Mouse (Mus musculus) embryonic facial prominence, embryonic 11.5 days (tissue): ENCODE measurements at regions not wholly inside any gene's neighbourhood (a gene's known extent, or its start where the extent isn't known, plus 50 kb on each side); places are given as distances from the start of the nearest gene placed in this dataset.
A peak's percentile ranks its signal among the peaks of the same experiment; 100 is the strongest.
"Not testable (repeated sequence)": the region's sequence is repeated elsewhere in the genome, so short reads cannot be mapped to it uniquely, and the experiment has no call there.

ENCODE experiments used
- ATAC-seq: fragments of 200-750 bp; cut with Nextera tagmentation; replicated peaks from 2 replicates; pipeline ENCODE4 v1.8.0; 2017; ENCODE audit warnings: low read depth; ENCODE audit not compliant: insufficient number of reproducible peaks, low FRiP score, low TSS enrichment
- DNase-seq: peaks from one replicate; pipeline ENCODE4 v3.0.0-alpha.2; 2015; ENCODE audit warnings: low spot score
- H3K27ac ChIP-seq: fragments of 300-500 bp; sonication (generic); replicated peaks from 2 replicates; pipeline ENCODE4 v1.5.1; 2014; ENCODE audit warnings: mild to moderate bottlenecking, low read depth, low read length, control low read depth
- H3K27me3 ChIP-seq: fragments of 300-500 bp; sonication (generic); 2 replicates; pipeline ENCODE4 v1.6.1; 2014; ENCODE audit warnings: mild to moderate bottlenecking, low read length, moderate library complexity, mixed read lengths; ENCODE audit not compliant: control insufficient read depth, insufficient read depth
- H3K36me3 ChIP-seq: fragments of 300-500 bp; sonication (generic); replicated peaks from 2 replicates; pipeline ENCODE4 v1.6.1; 2014; ENCODE audit warnings: low read depth, mild to moderate bottlenecking, low read length, moderate library complexity, mixed read lengths; ENCODE audit not compliant: control insufficient read depth, insufficient read depth
- H3K4me1 ChIP-seq: fragments of 300-500 bp; sonication (generic); 2 replicates; pipeline ENCODE4 v1.6.1; 2014; ENCODE audit warnings: low read length, mixed read lengths; ENCODE audit not compliant: control insufficient read depth, insufficient read depth
- H3K4me2 ChIP-seq: fragments of 300-500 bp; sonication (generic); 2 replicates; pipeline ENCODE4 v1.6.1; 2014; ENCODE audit warnings: low read depth, mild to moderate bottlenecking, control low read depth, low read length, moderate library complexity
- H3K4me3 ChIP-seq: fragments of 300-500 bp; sonication (generic); 2 replicates; pipeline ENCODE4 v1.5.1; 2014; ENCODE audit warnings: low read depth, low read length, control low read depth
- H3K9ac ChIP-seq: fragments of 300-500 bp; sonication (generic); replicated peaks from 2 replicates; pipeline ENCODE4 v1.6.1; 2014; ENCODE audit warnings: mild to moderate bottlenecking, control low read depth, low read length
- H3K9me3 ChIP-seq: fragments of 300-500 bp; sonication (generic); replicated peaks from 2 replicates; pipeline ENCODE4 v1.6.1; 2016; ENCODE audit warnings: mild to moderate bottlenecking, low read length, inconsistent platforms, mixed read lengths; ENCODE audit not compliant: control insufficient read depth
- WGBS: fragments of 180-500 bp; shearing (Covaris S2); extraction: QIAGEN DNeasy Blood & Tissue Kit; methylation state at CpG from one replicate; pipeline ENCODE4 v1.1.7; 2014; 5-methylcytosine and 5-hydroxymethylcytosine counted together

DNA sequence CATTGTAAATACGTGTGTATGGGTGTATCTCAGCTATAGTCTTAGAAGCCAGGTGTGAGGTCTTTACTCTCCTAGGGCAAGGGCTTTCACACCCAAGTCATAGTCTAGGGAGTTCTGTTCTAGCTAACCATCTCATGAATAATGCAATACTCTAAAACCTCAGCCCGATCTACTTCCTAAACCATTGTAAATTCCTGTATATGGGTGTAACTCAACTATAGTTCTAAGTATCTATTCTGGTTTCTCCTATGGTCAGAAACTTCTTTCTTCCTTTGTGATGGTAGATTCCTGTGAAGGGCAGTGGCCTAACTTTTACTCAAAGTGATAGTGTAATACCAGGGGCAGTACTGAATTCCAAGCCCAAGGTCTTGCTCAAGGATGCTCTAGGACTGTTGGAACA is 58.7 kb upstream of the Srd5a3 start:
- not testable (repeated sequence) for H3K27ac ChIP-seq, H3K36me3 ChIP-seq, DNase-seq, H3K4me1 ChIP-seq, H3K27me3 ChIP-seq, H3K4me3 ChIP-seq, H3K9me3 ChIP-seq, ATAC-seq, H3K4me2 ChIP-seq, H3K9ac ChIP-seq
- WGBS, result 79% methylated on average over 2 of the region's 2 CpGs

DNA sequence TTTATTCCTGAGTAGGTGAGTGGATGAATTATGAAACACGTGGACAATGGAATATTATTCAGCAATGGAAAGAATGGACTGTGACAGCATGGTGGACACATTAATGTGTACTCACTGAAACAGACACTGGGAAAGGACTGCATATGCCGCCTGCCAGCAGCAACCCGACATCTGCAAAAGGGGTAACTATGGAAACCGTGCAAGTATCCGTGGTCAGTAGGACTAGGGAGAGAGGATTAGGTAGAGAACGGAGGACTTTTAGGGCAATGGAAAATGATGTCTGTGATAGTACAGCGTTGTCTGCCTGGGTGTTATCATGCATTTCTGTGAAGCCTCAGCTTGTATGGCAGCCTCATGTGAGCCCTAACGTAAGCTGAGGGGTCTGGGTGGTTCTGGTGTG is 59.6 kb upstream of the Srd5a3 start:
- ATAC-seq (no peak), DNase-seq (no peak)
- whole genome bisulfite sequencing, result 89% methylated on average over 8 of the region's 8 CpGs
- H3K4me2 ChIP-seq, result no peak overlapping the region
- no peaks in the 10 kb centered on the region for H3K27me3 ChIP-seq
- H3K9me3 ChIP-seq, result no peaks in the 10 kb centered on the region
- H3K9ac ChIP-seq, result no peak overlapping the region
- no peaks in the 10 kb centered on the region for H3K36me3 ChIP-seq
- H3K4me3 ChIP-seq, result no peak overlapping the region
- no peak overlapping the region for H3K27ac ChIP-seq
- no peaks in the 10 kb centered on the region for H3K4me1 ChIP-seq

DNA sequence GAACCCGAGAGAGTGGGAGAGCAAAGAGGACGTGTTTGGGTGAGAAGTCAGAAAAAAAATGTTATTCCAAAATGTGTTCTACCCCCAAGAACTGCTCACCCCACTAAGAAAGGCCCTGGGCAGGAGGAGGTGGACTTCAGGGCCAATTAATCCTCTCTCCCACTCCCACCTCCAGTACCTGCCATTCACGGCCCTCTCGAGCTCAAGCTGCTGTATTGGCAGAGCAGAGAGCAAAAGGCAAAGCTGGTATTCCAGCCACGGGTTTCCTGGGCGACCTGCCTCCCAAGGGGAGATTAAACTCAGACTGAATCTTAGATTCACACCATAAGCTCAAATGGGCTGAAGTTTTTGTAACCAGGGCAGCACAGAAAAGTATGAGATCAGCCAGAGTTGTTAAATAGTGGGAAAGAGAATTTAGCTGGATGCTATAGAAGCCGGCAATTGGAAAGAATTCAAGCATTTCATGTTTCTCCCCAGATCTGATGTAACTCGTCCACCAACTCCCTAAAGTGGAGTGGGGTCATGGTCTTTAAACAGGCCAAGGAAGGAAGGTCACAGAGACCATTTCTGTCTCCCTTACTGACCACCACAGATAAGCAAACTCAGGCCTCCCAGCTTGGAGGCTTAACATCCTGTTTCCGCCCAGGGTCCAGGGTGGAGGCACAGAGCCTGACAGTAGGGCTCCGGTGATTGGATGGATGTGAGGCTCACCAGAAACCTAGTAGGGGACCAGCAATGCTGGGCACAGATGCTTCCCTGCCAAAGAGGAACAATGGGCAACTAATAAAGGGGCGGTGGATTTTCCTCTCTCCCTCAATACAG is 60.7 kb upstream of the Srd5a3 start:
- WGBS, result 75% methylated on average over 11 of the region's 11 CpGs
- H3K27ac ChIP-seq, result no peak overlapping the region

DNA sequence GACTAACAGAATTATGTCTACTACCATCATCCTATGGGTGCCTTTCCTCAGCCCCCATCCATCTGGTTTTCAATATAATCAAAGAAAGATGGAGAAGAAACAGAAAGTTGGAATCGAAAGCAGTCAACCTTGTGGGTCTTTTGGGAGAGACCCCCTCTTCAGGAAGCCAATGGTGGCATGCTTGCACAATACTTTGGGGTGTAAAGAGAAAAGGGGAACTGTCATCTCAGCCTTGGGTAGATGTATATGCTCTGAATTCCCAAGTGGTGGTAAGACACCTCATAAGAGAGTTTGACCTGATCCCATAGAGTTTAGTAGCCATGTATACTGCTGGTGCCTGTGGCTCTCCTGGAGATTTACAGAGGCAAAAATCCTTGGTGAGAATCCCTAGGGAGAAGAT is 61.6 kb upstream of the Srd5a3 start:
- Histone ChIP-seq H3K4me1 (no peaks in the 10 kb centered on the region), H3K4me3 (no peak overlapping the region), H3K36me3 (no peaks in the 10 kb centered on the region), H3K9me3 (no peaks in the 10 kb centered on the region), H3K27me3 (no peaks in the 10 kb centered on the region), H3K4me2 (no peak overlapping the region), H3K27ac (no peak overlapping the region), H3K9ac (no peak overlapping the region)
- DNase-seq (no peak), ATAC-seq (no peak)
- WGBS, result 93% methylated on average over 1 of the region's 1 CpGs

More for the DNA sequence above, 60.7 kb upstream of the Srd5a3 start:
- no peak overlapping the region for H3K4me3 ChIP-seq
- DNase-seq (no peak), ATAC-seq (no peak)
- H3K4me1 ChIP-seq, result no peaks in the 10 kb centered on the region
- no peak overlapping the region for H3K4me2 ChIP-seq
- H3K36me3 ChIP-seq, result no peaks in the 10 kb centered on the region
- H3K9ac ChIP-seq, result no peak overlapping the region
- H3K9me3 ChIP-seq, result no peaks in the 10 kb centered on the region
- no peaks in the 10 kb centered on the region for H3K27me3 ChIP-seq

- H3K4me2 ChIP-seq, result no peak overlapping the region
- 90% methylated on average over 7 of the region's 7 CpGs for WGBS
- H3K27ac ChIP-seq, result no peak overlapping the region
- no peaks in the 10 kb centered on the region for H3K27me3 ChIP-seq
- H3K4me1 ChIP-seq, result no peaks in the 10 kb centered on the region
- no peaks in the 10 kb centered on the region for H3K9me3 ChIP-seq
- no peaks in the 10 kb centered on the region for H3K36me3 ChIP-seq
- no peak overlapping the region for H3K9ac ChIP-seq
- H3K4me3 ChIP-seq, result no peak overlapping the region
- ATAC-seq (no peak), DNase-seq (no peak)
Measured at GRCm38 (mm10) chr5:76076283-76076682, 63.8 kb upstream of the Srd5a3 start.

DNA sequence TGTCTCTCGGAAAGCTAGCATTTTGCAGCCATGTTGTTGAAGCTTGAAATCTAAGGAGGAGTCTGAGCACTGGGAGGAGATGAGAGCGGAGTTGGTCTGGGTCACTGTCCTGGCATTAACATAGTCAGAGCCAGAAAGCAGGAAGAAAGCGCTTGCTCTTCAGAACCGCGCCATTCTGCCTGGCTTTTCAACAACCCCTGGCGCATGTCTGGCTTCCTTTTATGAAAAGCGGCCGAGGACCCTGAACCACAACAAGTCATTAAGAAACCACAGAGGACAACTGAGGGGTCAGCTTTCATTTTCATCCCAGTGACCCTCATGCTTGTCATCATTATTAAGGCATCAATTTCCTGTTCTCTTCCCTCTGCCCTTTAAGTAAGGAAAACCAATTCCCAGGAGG is 64.7 kb upstream of the Srd5a3 start:
- H3K9me3 ChIP-seq, result no peaks in the 10 kb centered on the region
- peak; percentile 56 for DNase-seq
- ATAC-seq, result no peak
- H3K27me3 ChIP-seq, result no peaks in the 10 kb centered on the region
- H3K4me3 ChIP-seq, result no peak overlapping the region
- H3K27ac ChIP-seq, result no peak overlapping the region
- WGBS, result 4% methylated on average over 8 of the region's 8 CpGs
- no peaks in the 10 kb centered on the region for H3K4me1 ChIP-seq
- no peaks in the 10 kb centered on the region for H3K36me3 ChIP-seq
- H3K9ac ChIP-seq, result 0 out of 2 replicates have a peak overlapping the region, but pooled peaks have one; percentile 22
- H3K4me2 ChIP-seq, result peak overlapping the region; percentile 3; the same call in 1 of the 2 replicates

GRCm38 (mm10) chr5:76067881-76068280 is 72.2 kb upstream of the Srd5a3 start:
- no peak overlapping the region for H3K4me2 ChIP-seq
- H3K4me1 ChIP-seq, result no peaks in the 10 kb centered on the region
- H3K27ac ChIP-seq, result no peak overlapping the region
- ATAC-seq (no peak), DNase-seq (no peak)
- no peaks in the 10 kb centered on the region for H3K36me3 ChIP-seq
- no peak overlapping the region for H3K9ac ChIP-seq
- H3K9me3 ChIP-seq, result no peaks in the 10 kb centered on the region
- WGBS, result 30% methylated on average over 3 of the region's 3 CpGs
- no peaks in the 10 kb centered on the region for H3K27me3 ChIP-seq
- H3K4me3 ChIP-seq, result no peak overlapping the region

DNA sequence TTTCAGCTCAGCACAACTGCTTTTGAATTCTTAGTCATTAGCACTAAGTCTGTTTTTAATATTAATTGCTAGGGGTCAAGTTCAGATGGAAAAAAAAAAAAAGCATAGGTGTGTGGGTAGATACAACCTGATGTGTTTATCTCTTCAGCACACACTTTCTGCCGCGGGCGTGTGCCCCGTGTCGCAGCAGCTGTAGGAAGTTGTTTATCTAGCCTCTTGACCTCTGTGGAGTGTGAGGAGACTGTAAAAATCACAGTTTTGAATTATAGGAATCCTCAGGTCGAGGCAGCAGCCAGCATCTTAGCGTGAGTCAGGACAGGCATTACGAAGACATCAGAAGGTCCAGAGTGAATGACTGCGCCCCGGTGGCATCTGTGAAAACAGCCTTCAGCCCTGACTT is 72.8 kb upstream of the Srd5a3 start:
- ATAC-seq (no peak), DNase-seq (peak; percentile 25)
- WGBS, result 29% methylated on average over 10 of the region's 10 CpGs

More for the DNA sequence above, 72.8 kb upstream of the Srd5a3 start:
- H3K36me3 ChIP-seq, result no peaks in the 10 kb centered on the region
- H3K9me3 ChIP-seq, result no peaks in the 10 kb centered on the region
- no peaks in the 10 kb centered on the region for H3K27me3 ChIP-seq
- H3K4me1 ChIP-seq, result no peaks in the 10 kb centered on the region
- no peak overlapping the region for H3K9ac ChIP-seq
- H3K27ac ChIP-seq, result no peak overlapping the region
- H3K4me3 ChIP-seq, result no peak overlapping the region
- H3K4me2 ChIP-seq, result no peak overlapping the region
